Mouse (Mus musculus): ENCODE results near the gene Taf6l. TPM values are rescaled to one million over a fixed set of nuclear protein-coding genes. Genes with fewer than 3 reads are reported as not detected.
A peak's percentile ranks its signal among the peaks of the same experiment; 100 is the strongest.

Taf6l gene
- polyA plus RNA-seq, 1 experiment from 2014 or later = 28.4 TPM

- Histone ChIP-seq H3K4me3 (replicated peaks; ENCODE audit: low read depth, low read length) (no peak overlapping the region), H3K27ac (no peak overlapping the region), H3K4me2 (ENCODE audit: low read length) (peak overlapping the region; percentile 61; the same call in 1 of the 2 replicates), H3K27me3 (ENCODE audit: insufficient read depth, low read length) (no peaks in the 10 kb centered on the region), H3K9me3 (replicated peaks; ENCODE audit: low read length) (no peaks in the 10 kb centered on the region), H3K4me1 (replicated peaks; ENCODE audit: insufficient read depth, low read length) (peaks cover 13% of the 10 kb centered on the region; the same call in 1 of the 2 replicates), H3K9ac (ENCODE audit: low read depth, low read length) (no peak overlapping the region), H3K36me3 (ENCODE audit: insufficient read depth, low read length) (peaks cover 14% of the 10 kb centered on the region)
- no peak for TF ChIP-seq CTCF (IDR thresholded peaks at IDR 0.05; ENCODE audit: low read depth)
- DNase-seq (ENCODE audit: low spot score) (no peak), ATAC-seq (replicated peaks; ENCODE audit: low FRiP score, low read depth) (no peak)
Measured at GRCm38 (mm10) chr19:8798947-8799315, 12.7 kb upstream of the Taf6l start.

GRCm38 (mm10) chr19:8798264-8798946, 12.2 kb upstream of the Taf6l start, which contains the start of gene Polr2g:
TSS of gene Polr2g (minus strand) at chr19:8798577.
- no peak for TF ChIP-seq CTCF (IDR thresholded peaks at IDR 0.05; ENCODE audit: low read depth)
- Histone ChIP-seq H3K4me3 (replicated peaks; ENCODE audit: low read depth, low read length) (peak within 1 kb of the TSS; percentile 56), H3K27me3 (ENCODE audit: insufficient read depth, low read length) (no peaks in the 10 kb centered on the region), H3K9me3 (replicated peaks; ENCODE audit: low read length) (no peaks in the 10 kb centered on the region), H3K9ac (ENCODE audit: low read depth, low read length) (peak within 1 kb of the TSS; percentile 69), H3K4me2 (ENCODE audit: low read length) (peak within 1 kb of the TSS; percentile 61), H3K4me1 (replicated peaks; ENCODE audit: insufficient read depth, low read length) (peaks cover 13% of the 10 kb centered on the region; the same call in 1 of the 2 replicates), H3K27ac (peak within 1 kb of the TSS; percentile 71), H3K36me3 (ENCODE audit: insufficient read depth, low read length) (peaks cover 20% of the 10 kb centered on the region)
- ATAC-seq (replicated peaks; ENCODE audit: low FRiP score, low read depth) (peak; percentile 78), DNase-seq (ENCODE audit: low spot score) (peak; percentile 98)
- WGBS = under 1% methylated on average over 25 of the region's 25 CpGs

- ATAC-seq (replicated peaks; ENCODE audit: low FRiP score, low read depth) = no peak
- TF ChIP-seq CTCF (IDR thresholded peaks at IDR 0.05; ENCODE audit: low read depth) = no peak
- 73% methylated on average over 7 of the region's 7 CpGs for WGBS
Measured at GRCm38 (mm10) chr19:8790171-8790570, 4.0 kb upstream of the Taf6l start.

GRCm38 (mm10) chr19:8789171-8789570, 3.0 kb upstream of the Taf6l start:
- Histone ChIP-seq H3K27ac (no peak overlapping the region), H3K4me3 (replicated peaks; ENCODE audit: low read depth, low read length) (no peak overlapping the region), H3K4me1 (replicated peaks; ENCODE audit: insufficient read depth, low read length) (no peaks in the 10 kb centered on the region; the same call in 1 of the 2 replicates), H3K9me3 (replicated peaks; ENCODE audit: low read length) (no peaks in the 10 kb centered on the region), H3K4me2 (ENCODE audit: low read length) (no peak overlapping the region), H3K9ac (ENCODE audit: low read depth, low read length) (no peak overlapping the region), H3K27me3 (ENCODE audit: insufficient read depth, low read length) (no peaks in the 10 kb centered on the region), H3K36me3 (ENCODE audit: insufficient read depth, low read length) (peaks cover 12% of the 10 kb centered on the region)
- WGBS = 45% methylated on average over 1 of the region's 1 CpGs
- DNase-seq (ENCODE audit: low spot score) (no peak), ATAC-seq (replicated peaks; ENCODE audit: low FRiP score, low read depth) (no peak)
- no peak for TF ChIP-seq CTCF (IDR thresholded peaks at IDR 0.05; ENCODE audit: low read depth)

More at GRCm38 (mm10) chr19:8790171-8790570, 4.0 kb upstream of the Taf6l start:
- Histone ChIP-seq H3K4me1 (replicated peaks; ENCODE audit: insufficient read depth, low read length) (no peaks in the 10 kb centered on the region; the same call in 1 of the 2 replicates), H3K27me3 (ENCODE audit: insufficient read depth, low read length) (no peaks in the 10 kb centered on the region), H3K4me2 (ENCODE audit: low read length) (no peak overlapping the region), H3K36me3 (ENCODE audit: insufficient read depth, low read length) (peaks cover 21% of the 10 kb centered on the region), H3K4me3 (replicated peaks; ENCODE audit: low read depth, low read length) (no peak overlapping the region), H3K27ac (no peak overlapping the region), H3K9me3 (replicated peaks; ENCODE audit: low read length) (no peaks in the 10 kb centered on the region), H3K9ac (ENCODE audit: low read depth, low read length) (no peak overlapping the region)
- no peak for DNase-seq (ENCODE audit: low spot score)

GRCm38 (mm10) chr19:8788521-8788920, 2.3 kb upstream of the Taf6l start:
- Histone ChIP-seq H3K4me1 (replicated peaks; ENCODE audit: insufficient read depth, low read length) (no peaks in the 10 kb centered on the region; the same call in 1 of the 2 replicates), H3K36me3 (ENCODE audit: insufficient read depth, low read length) (peaks cover 5% of the 10 kb centered on the region; the same call in 1 of the 2 replicates), H3K27ac (no peak overlapping the region), H3K27me3 (ENCODE audit: insufficient read depth, low read length) (no peaks in the 10 kb centered on the region), H3K9ac (ENCODE audit: low read depth, low read length) (no peak overlapping the region), H3K9me3 (replicated peaks; ENCODE audit: low read length) (no peaks in the 10 kb centered on the region), H3K4me2 (ENCODE audit: low read length) (no peak overlapping the region), H3K4me3 (replicated peaks; ENCODE audit: low read depth, low read length) (no peak overlapping the region)
- no peak for ATAC-seq (replicated peaks; ENCODE audit: low FRiP score, low read depth)
- no peak for TF ChIP-seq CTCF (IDR thresholded peaks at IDR 0.05; ENCODE audit: low read depth)
- WGBS = 34% methylated on average over 3 of the region's 3 CpGs
- no peak for DNase-seq (ENCODE audit: low spot score)

- ATAC-seq (replicated peaks; ENCODE audit: low FRiP score, low read depth) = no peak; the same call in 1 of the 2 replicates
Measured at GRCm38 (mm10) chr19:8774951-8775421, 11.2 kb downstream of the Taf6l start.

More at GRCm38 (mm10) chr19:8774951-8775421, 11.2 kb downstream of the Taf6l start:
- no peaks in the 10 kb centered on the region for H3K9me3 ChIP-seq (replicated peaks; ENCODE audit: low read length)
- H3K4me1 ChIP-seq (replicated peaks; ENCODE audit: insufficient read depth, low read length) = peaks cover 14% of the 10 kb centered on the region; the same call in 1 of the 2 replicates
- TF ChIP-seq CTCF (IDR thresholded peaks at IDR 0.05; ENCODE audit: low read depth) = no peak
- H3K36me3 ChIP-seq (ENCODE audit: insufficient read depth, low read length) = peaks cover 11% of the 10 kb centered on the region
- H3K9ac ChIP-seq (ENCODE audit: low read depth, low read length) = peak overlapping the region; percentile 94
- no peaks in the 10 kb centered on the region for H3K27me3 ChIP-seq (ENCODE audit: insufficient read depth, low read length)
- DNase-seq (ENCODE audit: low spot score) = peak; percentile 30
- peak overlapping the region; percentile 97 for H3K27ac ChIP-seq
- peak overlapping the region; percentile 93 for H3K4me2 ChIP-seq (ENCODE audit: low read length)
- peak overlapping the region; percentile 73 for H3K4me3 ChIP-seq (replicated peaks; ENCODE audit: low read depth, low read length)
- 2% methylated on average over 20 of the region's 20 CpGs for WGBS
